Mouse (Mus musculus): Measurements from ENCODE around the gene Tmem50b. TPM values are rescaled to one million over a fixed set of nuclear protein-coding genes. Genes with fewer than 3 reads are reported as not detected.
"Not testable (repeated sequence)": the region's sequence is repeated elsewhere in the genome, so short reads cannot be mapped to it uniquely, and the experiment has no call there.

Gene Tmem50b
- total RNA-seq (2021), result 10 to 100 TPM; 65.5 to 74.3 TPM

DNA sequence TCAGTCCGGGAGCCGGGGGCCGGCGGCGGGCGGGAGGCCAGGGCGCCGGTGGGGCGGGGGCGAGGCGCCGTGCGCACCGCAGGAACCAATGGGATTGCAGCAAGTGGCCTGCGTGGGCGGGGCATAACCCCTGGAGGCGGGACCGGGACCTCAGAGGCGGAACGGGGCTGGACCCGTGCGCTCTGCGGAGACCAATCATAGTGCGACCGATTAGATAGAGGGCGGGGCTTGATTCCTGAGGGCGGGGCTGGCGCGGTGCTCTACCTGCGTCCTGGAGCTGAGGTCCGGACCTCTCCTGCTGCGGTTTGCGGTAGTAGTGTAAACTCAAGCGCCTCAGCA, at the start of gene Tmem50b:
Tmem50b (minus strand) TSS at position 129 of the 339 bp plus-strand sequence.
- intact Hi-C loops (cut with DNase I), result loop anchor here (5.0 kb wide), 1 partner anchor 90 kb away; the partner anchor contains the start of gene Donson

DNA sequence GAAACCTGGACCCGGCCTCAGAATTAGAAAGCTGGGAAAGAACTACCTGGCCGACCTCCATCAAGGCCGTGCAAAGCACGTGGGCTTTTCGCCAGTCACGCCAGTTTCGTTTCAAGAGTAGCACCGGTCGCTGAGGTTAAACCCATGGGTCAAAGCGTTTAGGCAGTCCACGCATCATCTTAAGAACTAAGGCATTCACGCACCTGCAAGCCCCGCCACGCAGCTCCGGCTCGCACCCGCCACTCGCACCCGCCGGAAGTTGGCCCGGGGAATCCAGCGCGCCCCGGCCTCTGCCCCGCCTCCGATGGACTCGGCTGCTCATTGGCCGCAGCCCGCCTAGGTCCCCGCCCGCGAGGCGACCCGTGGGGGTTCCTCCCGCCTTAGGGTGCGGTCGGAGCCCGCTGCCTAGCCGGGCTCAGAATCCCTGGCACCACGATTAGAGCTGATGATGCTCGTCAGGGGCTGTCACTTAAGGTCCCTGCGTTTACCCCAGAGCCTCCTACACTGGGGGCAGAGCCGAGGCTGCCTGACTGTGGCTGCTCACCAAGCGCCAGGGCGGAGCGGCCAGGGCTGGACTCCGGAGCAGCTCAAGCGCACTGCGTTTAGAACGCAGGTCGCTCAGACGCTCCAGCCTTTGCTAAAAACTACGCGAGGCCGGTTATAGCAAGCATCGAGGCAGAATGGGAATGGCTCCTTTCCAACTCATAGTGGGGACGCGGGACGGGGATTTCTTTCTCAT, 49.2 kb upstream of the Tmem50b start, which contains the start of gene Gart:
Gart (minus strand) TSS at position 272 of the 739 bp plus-strand sequence.
- intact Hi-C loops (cut with DNase I), result loop anchor here (5.0 kb wide), 1 partner anchor 100 kb away; the partner anchor contains the start of gene Ifngr2
- DNase-seq (ENCODE audit: low spot score), result peak; percentile 93

More for the DNA sequence above, at the start of gene Tmem50b:
- peak; percentile 97 for DNase-seq (ENCODE audit: low spot score)

DNA sequence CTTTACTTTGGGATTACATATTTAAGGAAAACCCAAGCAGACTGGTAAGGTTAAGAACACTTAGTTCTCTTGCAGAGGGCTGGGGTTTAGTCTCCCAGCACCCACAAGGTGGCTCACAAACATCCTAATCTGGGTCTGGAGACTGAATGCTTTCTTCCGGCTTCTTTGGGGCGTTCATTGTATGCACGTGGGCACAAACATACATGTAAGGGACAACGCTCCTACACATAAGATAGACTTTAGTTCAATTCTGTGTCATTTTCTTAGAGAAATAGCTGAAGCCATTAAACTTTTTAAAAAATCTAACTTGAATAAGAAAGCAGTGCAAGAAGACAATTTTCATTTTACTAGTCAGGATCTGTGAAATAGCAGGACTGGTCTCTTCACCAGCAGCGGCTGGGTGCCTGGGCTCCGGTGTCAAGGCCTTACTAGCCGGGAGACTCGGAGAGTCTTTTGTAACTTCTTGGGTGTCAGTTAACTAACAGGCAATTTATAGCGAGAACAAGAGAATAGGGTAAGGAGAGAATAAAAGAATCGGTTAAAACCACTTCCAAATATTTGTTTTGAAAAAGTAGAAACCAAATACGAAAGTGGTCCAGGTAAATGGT, 48.5 kb upstream of the Tmem50b start:
- intact Hi-C loops (cut with DNase I), result loop anchor here (5.0 kb wide), 1 partner anchor 99 kb away; the partner anchor contains the start of gene Ifngr2
- no peak for DNase-seq (ENCODE audit: low spot score)

DNA sequence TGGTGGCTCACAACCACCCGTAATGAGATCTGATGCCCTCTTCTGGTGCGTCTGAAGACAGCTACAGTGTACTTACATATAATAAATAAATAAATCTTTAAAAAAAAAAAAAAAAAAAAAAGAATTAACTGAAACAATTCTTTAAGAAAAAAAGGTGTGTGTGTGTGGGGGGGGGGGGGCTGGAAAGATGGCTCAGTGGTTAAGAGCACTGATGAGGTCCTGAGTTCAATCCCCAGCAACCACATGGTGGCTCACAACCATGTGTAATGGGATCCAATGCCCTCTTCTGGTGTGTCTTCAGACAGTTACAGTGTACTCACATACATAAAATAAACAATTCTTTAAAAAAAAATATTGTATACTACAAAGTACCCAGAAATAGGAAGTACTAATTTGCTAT, 47.8 kb upstream of the Tmem50b start:
- intact Hi-C loops (cut with DNase I), result loop anchor here (5.0 kb wide), 1 partner anchor 98 kb away; the partner anchor contains the start of gene Ifngr2
- DNase-seq (ENCODE audit: low spot score), result not testable (repeated sequence)

DNA sequence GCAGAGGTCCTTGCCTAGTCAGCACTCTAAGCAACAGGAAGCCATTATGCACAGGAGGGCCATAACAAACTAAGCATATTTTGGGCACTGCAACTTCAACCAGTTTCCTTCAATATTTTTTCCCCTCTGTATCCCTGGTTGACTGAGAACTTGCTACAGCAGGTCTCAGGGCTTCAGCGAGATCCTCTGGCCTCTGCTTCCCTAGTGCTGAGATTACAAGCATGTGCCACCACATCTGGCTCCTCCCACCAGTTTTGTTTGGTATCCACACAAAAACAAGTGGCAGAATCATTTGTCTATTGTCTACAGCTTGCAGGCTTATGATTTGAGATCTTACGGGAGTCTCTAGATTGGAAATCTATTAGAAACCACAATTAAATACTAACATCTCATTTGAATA, 47.3 kb upstream of the Tmem50b start:
- DNase-seq (ENCODE audit: low spot score), result no peak
- intact Hi-C loops (cut with DNase I), result loop anchor here (5.0 kb wide), 1 partner anchor 98 kb away; the partner anchor contains the start of gene Ifngr2

DNA sequence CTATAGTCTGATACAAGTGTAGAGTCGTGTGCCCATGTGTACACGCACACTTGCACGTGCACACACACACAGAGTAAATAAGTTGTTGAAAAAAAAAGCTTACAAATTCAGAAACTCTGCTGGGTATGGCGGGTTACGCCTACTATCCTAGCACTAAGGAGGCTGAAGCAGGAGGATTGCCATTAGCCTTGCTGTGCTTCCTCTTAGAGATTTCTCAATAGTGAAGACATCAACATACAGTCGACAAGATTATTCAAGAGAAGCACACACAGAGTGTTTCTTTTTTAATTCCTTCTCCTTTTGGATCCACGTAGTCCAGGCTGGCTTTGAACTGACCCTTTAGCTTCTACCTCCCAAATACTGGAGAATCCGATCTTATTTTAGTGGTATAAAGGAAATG, 42.6 kb upstream of the Tmem50b start:
- intact Hi-C loops (cut with DNase I), result no loop called here
- DNase-seq (ENCODE audit: low spot score), result no peak

DNA sequence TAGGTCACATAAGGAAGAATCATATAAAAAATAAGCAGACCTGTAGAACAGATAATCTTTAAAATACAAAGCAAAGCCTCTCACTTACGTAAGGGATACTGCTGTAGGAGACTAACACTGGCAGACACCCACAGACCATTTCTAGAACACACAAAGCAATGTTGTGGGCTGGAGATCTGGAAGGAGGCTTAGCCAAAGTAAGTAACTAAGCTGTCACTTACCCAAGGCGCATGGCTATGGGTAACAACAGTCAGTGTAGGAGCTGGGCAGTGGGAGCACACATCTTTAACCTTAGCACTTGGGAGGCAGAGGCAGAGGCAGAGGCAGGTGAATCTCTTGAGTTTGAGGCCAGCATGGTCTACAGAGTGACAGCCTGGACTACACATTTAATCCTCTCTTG, 42.0 kb upstream of the Tmem50b start:
- no peak for DNase-seq (ENCODE audit: low spot score)
- intact Hi-C loops (cut with DNase I), result no loop called here

DNA sequence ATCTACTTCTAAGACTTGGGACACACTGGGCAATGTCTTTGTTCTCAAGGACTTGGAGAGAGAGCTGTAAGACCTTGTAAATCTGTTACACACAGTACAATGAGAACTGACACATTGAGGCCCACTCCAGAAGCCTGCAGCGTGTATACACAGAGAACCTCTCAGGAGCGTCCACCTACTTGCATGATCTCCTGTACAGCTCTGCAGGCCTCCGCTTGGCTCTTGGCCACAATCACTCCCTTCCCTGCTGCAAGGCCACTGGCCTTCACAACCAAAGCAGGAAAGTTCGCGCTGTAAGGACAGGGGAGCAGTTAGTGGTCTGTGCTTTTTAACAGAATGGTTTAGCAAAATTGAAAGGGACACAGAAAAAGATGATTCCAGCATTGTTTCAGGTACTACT, 41.6 kb upstream of the Tmem50b start:
- intact Hi-C loops (cut with DNase I), result no loop called here

DNA sequence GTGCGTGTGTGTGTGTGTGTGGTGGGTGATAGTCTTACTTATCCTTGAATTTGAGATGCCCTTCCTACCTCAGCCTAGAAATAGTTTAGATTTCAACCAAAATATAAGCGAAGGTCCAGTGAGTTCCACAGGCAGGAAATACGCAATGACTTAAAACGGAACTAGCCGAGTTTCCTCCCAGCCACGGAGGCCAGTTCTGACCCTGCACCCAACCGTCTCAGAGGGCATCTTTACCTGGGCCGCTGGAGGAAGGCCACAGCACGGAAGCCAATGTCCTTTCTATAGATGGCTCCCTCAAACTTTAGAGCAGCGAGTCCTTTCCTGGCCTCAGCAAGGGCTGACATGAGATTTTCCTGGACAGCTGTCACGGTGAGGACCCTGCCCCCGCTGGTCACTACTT, 36.0 kb upstream of the Tmem50b start:
- DNase-seq (ENCODE audit: low spot score), result no peak
- intact Hi-C loops (cut with DNase I), result no loop called here

More for the DNA sequence above, 41.6 kb upstream of the Tmem50b start:
- no peak for DNase-seq (ENCODE audit: low spot score)

DNA sequence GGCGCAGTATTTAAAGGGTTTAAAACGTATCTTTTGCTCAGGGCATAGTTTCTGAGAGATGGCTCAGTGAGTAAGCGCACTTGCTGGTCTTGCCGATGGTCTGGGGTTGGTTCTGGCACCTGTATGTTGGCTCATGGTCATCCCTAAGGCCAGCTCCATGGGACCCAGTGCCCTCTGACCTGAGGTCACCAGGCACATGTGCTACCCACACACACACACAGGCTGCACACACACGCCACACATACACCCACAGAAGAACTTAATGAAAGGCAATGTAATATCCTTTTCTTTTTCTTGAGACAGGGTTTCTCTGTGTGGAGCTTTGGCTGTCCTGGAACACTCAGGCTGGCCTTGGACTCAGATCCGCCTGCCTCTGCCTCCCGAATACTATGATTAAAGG, 35.3 kb upstream of the Tmem50b start:
- intact Hi-C loops (cut with DNase I), result no loop called here
- no peak for DNase-seq (ENCODE audit: low spot score)

DNA sequence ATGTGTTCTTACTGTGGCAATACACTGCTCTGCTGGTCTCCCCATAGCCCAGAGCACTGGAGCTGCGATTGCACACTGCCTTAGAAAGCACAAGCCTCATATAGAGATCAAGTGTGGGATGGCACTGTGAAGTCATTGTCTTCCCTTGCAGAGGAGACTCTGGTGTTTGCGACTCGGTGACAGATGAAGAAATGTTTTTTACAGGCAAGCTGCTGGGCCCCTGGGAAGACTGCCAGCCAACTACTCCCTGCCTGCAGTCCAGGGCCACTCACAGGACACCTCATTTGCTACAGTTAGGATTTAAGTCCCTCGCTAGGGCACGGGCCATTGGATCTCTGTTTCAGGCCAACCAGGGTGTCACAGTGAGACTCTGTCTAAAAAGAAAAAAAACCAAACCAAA, 34.8 kb upstream of the Tmem50b start:
- intact Hi-C loops (cut with DNase I), result no loop called here
- no peak for DNase-seq (ENCODE audit: low spot score)

DNA sequence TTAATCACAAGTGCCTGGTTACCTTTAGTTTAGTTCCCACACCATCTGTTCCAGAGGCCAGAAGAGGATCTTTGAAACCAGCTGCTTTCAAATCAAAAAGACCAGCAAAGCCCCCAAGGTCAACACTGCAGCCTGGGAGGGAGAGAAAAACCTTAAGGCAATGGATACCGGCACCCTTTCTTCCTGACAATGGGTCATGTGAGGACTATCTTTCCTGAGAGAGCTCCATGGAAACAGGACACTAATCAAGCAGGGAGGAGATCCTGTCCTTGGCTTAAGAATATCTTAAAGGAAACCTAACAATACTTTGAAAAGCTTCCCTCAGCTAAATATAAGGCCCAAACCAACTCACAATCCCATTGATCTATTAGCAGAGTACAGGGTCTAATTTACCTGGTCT, 33.0 kb upstream of the Tmem50b start:
- intact Hi-C loops (cut with DNase I), result no loop called here
- DNase-seq (ENCODE audit: low spot score), result no peak

DNA sequence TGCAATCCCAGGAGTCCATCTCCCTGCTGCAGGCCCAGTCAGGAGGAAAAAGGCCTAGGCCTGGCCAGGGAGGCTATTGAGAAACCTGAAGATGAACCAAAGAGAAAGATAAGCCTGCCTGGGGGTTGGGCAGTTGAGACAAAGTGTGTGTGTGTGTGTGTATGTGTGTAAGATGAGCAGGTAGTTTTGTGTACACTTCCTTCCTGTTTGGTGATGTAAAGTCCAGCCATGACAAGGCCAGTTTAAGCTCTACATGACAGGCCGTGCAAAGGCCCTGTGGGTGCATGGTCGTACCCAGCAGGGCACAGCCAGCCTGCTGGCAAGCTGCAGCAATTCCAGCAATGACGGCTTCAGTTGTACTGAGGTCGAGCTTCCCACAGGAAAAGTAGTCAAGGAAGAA, 32.1 kb upstream of the Tmem50b start:
- no peak for DNase-seq (ENCODE audit: low spot score)
- intact Hi-C loops (cut with DNase I), result no loop called here

DNA sequence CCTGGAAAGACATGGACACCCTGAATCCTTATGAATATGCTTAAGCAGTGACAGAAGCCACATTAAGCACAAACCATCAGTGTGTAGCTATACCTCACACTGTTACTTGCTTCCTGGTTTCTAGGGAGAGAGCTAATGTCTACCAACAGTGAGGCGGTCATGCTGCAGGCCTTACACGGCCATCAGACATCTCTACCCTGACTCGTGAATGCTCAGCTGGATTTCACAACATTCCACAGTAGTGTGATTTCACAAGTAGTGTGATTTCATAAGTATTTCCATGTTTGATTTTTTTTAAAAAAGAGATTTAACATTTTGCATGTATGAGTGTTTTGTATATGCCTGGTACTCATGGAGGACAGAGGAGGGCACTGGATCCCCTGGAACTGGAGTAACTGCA, 31.1 kb upstream of the Tmem50b start:
- DNase-seq (ENCODE audit: low spot score), result no peak
- intact Hi-C loops (cut with DNase I), result no loop called here

DNA sequence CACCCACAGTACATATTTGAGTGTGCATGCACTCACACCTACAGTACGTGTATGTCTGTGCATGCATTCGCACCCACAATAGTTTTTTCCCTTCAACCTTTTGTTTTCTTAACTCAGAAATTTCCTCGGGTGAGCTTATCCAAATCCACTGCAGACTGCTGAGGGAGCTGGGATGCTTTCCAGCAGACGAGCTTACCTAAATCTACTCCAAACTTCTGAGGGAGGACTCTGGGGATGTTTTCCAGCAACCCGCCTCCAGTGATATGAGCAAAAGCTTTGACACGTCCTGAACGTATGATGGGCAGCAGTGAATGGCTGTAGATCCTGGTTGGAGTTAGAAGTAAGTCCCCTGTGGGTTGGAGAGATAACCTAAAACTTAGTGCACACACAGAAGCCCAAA, 30.2 kb upstream of the Tmem50b start:
- intact Hi-C loops (cut with DNase I), result no loop called here
- DNase-seq (ENCODE audit: low spot score), result no peak

DNA sequence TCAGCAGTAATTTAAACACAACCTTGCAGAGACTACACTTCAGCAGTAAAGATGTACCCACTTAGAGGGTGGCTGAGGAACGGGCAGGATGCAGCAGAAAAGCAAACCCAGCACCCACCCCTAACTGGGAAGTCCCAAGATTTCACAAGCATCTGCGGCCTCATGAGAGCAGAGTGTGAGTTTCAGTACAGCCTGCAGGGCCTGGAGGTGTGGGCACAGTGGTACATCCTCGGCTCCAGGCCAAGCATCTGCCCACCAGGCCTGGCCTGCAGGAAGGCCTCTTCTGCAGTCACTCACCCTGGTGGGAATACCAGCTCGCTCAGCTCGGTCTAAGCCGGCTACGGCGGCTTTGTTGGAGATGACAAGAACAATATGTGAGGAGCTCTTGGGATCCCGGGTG, 25.5 kb upstream of the Tmem50b start:
- no peak for DNase-seq (ENCODE audit: low spot score)
- intact Hi-C loops (cut with DNase I), result no loop called here

DNA sequence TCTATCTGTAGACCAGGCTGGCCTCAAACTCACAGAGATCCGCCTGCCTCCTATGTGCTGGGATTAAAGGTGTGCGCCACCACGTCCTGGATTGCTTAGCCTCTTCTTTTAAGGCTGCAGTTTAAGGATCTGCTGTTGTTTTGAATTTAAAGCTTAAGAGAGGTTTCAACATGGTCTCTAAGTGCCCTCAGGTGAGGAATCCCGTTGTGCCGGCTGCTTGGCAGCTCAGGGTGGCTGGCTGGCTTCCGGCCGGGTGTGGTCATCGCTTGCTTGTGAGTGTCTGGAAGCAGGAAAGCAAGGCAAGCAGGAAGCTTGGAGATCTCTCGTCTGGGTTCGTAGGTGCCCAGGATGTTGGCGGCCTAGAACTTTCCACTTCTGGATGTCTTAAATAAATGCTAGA, 23.4 kb upstream of the Tmem50b start:
- intact Hi-C loops (cut with DNase I), result no loop called here
- DNase-seq (ENCODE audit: low spot score), result no peak

DNA sequence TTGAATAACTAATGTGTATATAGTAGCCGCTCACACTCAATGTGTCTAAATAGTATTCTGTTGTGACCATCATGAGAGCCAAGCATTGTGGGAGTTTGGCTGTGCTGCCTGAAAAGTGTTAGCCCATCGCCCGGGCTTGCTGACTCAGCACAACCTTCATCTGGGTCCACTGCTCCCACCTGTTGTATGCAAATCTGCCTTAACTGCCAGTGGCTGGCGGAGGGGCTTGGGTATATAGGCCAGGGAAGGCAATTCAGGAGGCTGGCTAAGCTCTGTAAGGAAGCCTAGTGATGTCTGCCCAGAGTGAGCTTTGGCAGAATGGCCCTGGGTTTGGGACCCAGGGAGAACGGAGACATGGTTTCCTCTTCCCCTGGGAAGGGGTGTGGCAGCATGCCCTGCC, 22.6 kb upstream of the Tmem50b start:
- intact Hi-C loops (cut with DNase I), result no loop called here
- DNase-seq (ENCODE audit: low spot score), result no peak

DNA sequence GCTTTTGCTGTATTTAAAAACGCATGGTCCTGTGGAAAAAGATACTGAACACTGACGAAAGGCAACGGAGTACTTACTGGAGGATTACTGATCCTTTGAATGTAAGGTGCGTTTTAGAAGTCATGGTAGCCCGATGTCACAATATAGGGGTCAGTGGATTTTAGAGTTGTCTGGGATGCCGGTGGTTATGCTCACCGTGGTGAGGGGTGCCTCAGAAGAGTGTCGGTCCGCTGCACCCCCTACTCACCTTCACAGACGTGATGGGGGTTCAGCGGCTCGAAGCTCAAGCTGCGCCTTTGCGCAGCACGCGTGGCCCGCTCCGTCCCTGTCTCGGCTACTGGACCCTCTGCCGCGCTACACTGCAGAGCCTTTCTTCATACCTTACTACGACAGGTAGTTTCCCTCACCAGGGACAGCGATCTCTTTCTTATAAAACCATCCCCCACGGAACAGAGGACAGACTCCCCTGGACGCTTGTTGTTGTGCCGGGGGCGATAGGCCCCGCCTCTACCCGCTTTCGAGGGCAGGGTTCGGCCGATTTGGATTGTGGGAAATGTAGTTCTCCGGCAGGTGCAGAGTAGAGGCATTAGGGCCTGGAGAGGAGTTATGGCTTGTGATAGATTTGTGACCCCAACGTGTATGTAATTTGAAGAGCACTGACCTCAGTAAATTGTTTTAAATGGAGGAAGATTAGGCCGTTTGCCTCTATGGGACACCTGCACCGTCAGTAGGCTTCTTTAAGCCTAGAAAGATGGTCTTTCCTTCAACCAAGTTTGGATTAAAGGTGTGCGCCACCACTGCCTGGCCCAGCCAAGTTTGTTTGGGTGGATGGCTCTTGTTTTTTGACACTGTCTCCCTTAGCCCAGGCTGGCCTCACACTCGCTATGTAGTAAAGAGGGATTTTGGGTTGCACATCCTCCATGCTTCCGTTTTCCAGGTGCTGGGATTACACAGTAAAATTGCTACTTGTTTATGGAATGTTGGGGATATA, 21.2 kb upstream of the Tmem50b start, which contains the start of gene Dnajc28:
Dnajc28 (minus strand) TSS at position 516 of the 991 bp plus-strand sequence.
- intact Hi-C loops (cut with DNase I), result no loop called here
- DNase-seq (ENCODE audit: low spot score), result peak; percentile 51

DNA sequence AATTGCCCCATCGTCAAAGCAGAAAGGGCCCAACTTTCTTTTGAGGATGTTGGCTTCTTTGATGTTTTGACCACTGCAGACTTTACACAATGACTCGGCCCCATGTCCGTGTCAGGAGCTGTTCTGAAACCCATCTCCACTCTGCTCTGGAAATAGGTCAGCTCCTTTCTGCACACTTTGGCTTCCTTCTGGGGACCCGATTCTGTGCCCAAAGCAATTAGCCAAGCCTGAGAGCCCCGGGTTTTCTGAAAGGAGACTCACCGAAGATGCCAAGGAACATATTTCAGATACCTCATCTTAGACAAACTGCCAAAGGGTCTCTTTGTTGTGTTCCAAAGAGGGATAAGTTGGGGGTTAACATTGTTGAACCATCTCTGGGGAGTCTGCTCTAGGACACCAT, 17.0 kb upstream of the Tmem50b start:
- no peak for DNase-seq (ENCODE audit: low spot score)
- intact Hi-C loops (cut with DNase I), result no loop called here

All from heart, postnatal 25 days (tissue).